Mouse (Mus musculus): ENCODE data around the gene Hba-x. TPM values are rescaled to one million over a fixed set of nuclear protein-coding genes. Genes with fewer than 3 reads are reported as not detected.

Gene Hba-x
- polyA plus RNA-seq, 1 experiment from 2014 or later = 90.7 TPM

DNA sequence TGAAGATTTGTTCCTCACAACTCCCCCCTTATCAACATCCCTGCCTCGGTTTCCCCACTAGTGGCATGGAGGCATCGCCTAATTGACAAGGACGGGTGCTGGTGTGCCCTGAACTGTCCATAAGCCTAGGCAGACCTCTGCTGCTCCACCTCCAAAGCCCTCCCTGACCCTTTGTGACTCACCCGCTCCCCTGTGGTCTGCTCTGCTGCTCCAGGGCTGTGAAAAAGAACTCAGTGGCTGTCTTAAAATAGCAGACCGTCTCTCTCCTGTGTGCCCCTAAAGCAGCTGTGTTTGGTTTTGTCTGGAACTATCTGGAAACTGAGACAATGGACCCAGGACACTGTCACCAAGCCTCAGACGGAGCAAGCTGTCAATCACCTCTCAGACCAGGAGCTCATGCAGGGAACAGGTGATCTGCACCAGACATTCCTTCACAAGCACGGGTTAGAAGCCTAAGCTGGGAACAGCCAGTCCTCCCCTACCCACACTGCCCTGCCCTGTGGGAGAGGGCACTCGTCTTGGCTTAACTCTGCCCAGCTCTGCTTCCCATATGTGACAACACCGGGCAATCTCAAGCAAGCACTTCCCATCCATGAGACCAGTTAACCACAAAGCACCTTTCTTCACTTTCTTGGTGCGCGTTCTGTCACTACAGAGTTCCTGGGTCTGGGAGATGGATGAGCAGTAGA lies 44.5 kb downstream of the Hba-x start:
- Histone ChIP-seq H3K9ac (ENCODE audit: low read depth, low read length) (no peak overlapping the region), H3K4me1 (ENCODE audit: control insufficient read depth, insufficient read depth, low read length) (0 out of 2 replicates have a peak, but pooled peaks cover 5% of the 10 kb centered on the region), H3K27me3 (ENCODE audit: control insufficient read depth, insufficient read depth, low read length) (no peaks in the 10 kb centered on the region; the same call in 1 of the 2 replicates), H3K36me3 (ENCODE audit: control insufficient read depth, insufficient read depth, low read length) (no peaks in the 10 kb centered on the region), H3K4me2 (replicated peaks; ENCODE audit: low read depth, low read length) (no peak overlapping the region), H3K27ac (ENCODE audit: low read depth, low read length) (no peak overlapping the region), H3K9me3 (ENCODE audit: control insufficient read depth, low read length) (no peaks in the 10 kb centered on the region), H3K4me3 (ENCODE audit: low read length) (no peak overlapping the region)
- 68% methylated on average over 11 of the region's 11 CpGs for WGBS
- no peak for ATAC-seq (ENCODE audit: low FRiP score, low TSS enrichment)

DNA sequence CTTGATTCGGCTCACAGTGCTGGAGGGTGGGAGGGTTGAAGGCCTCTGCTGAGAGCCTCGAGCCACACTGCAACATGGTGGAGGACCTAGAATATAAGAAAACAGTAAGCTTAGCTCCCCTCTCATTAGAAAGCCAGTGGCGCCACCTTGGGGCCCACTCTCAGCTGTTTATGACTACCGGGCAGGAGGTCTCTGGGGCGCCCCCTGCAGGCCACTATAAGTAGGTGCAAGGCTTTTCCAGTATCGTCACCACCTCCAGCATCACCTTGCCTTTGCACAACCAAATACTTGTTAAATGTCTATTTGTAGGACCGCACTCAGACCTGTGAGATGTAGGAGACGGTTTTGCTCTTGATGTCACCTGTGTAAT lies 45.0 kb downstream of the Hba-x start:
- ATAC-seq (ENCODE audit: low FRiP score, low TSS enrichment) = no peak
- Histone ChIP-seq H3K27ac (ENCODE audit: low read depth, low read length) (no peak overlapping the region), H3K9ac (ENCODE audit: low read depth, low read length) (no peak overlapping the region), H3K4me2 (replicated peaks; ENCODE audit: low read depth, low read length) (no peak overlapping the region), H3K4me3 (ENCODE audit: low read length) (no peak overlapping the region), H3K9me3 (ENCODE audit: control insufficient read depth, low read length) (no peaks in the 10 kb centered on the region), H3K36me3 (ENCODE audit: control insufficient read depth, insufficient read depth, low read length) (no peaks in the 10 kb centered on the region), H3K27me3 (ENCODE audit: control insufficient read depth, insufficient read depth, low read length) (no peaks in the 10 kb centered on the region; the same call in 1 of the 2 replicates), H3K4me1 (ENCODE audit: control insufficient read depth, insufficient read depth, low read length) (0 out of 2 replicates have a peak, but pooled peaks cover 5% of the 10 kb centered on the region)
- WGBS = 42% methylated on average over 8 of the region's 8 CpGs

DNA sequence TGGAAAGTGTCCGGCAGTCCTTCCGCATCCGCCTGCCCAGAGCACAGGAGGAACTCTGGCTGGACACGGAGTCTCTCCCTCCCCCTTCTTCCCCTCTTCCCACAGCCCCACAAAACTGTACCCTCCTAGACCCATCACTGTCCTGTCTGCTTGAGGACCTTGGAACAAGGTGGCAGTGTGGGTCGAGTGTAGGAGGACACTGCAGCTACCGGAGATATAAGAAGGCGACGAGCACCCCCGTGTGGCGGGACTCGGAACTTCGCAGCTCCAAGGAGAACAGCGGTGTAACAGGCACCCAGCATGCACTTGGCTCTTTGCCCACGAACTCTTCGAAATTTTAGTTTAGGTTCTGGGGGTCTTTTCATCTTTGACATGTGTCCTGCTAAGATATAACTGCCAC lies 48.4 kb downstream of the Hba-x start:
- WGBS = 10% methylated on average over 15 of the region's 15 CpGs
- H3K4me1 ChIP-seq (ENCODE audit: control insufficient read depth, insufficient read depth, low read length) = 0 out of 2 replicates have a peak, but pooled peaks cover 5% of the 10 kb centered on the region
- ATAC-seq (ENCODE audit: low FRiP score, low TSS enrichment) = peak; percentile 89
- H3K27me3 ChIP-seq (ENCODE audit: control insufficient read depth, insufficient read depth, low read length) = no peaks in the 10 kb centered on the region; the same call in 1 of the 2 replicates
- H3K4me3 ChIP-seq (ENCODE audit: low read length) = peak overlapping the region; percentile 17; the same call in 1 of the 2 replicates
- H3K36me3 ChIP-seq (ENCODE audit: control insufficient read depth, insufficient read depth, low read length) = no peaks in the 10 kb centered on the region
- no peak overlapping the region; the same call in 1 of the 2 replicates for H3K9ac ChIP-seq (ENCODE audit: low read depth, low read length)
- H3K27ac ChIP-seq (ENCODE audit: low read depth, low read length) = no peak overlapping the region
- H3K4me2 ChIP-seq (replicated peaks; ENCODE audit: low read depth, low read length) = peak overlapping the region; percentile 37
- H3K9me3 ChIP-seq (ENCODE audit: control insufficient read depth, low read length) = no peaks in the 10 kb centered on the region

Other genes starting within 250 kb of the Hba-x start
- not detected in 2 replicates for gene Il9r, start 76.1 kb upstream of the Hba-x start, polyA plus RNA-seq (2014; fragmentation: Nextera tagmentation; extraction: Ambion mirVana)
- gene Snrnp25, start 71.0 kb upstream of the Hba-x start, polyA plus RNA-seq (2014; fragmentation: Nextera tagmentation; extraction: Ambion mirVana) = 71.7 and 90.6 TPM in 2 replicates
- 28.0 and 39.5 TPM in 2 replicates for gene Rhbdf1, start 54.1 kb upstream of the Hba-x start, polyA plus RNA-seq (2014; fragmentation: Nextera tagmentation; extraction: Ambion mirVana)
- 35.6 and 39.8 TPM in 2 replicates for gene Mpg, start 49.9 kb upstream of the Hba-x start, polyA plus RNA-seq (2014; fragmentation: Nextera tagmentation; extraction: Ambion mirVana)
- gene Nprl3, start 8.7 kb upstream of the Hba-x start, polyA plus RNA-seq (2014; fragmentation: Nextera tagmentation; extraction: Ambion mirVana) = 27.5 and 45.5 TPM in 2 replicates
- 2,390 and 2,705 TPM in 2 replicates for gene Hba-a1, start 7.1 kb downstream of the Hba-x start, polyA plus RNA-seq (2014; fragmentation: Nextera tagmentation; extraction: Ambion mirVana)
- 0.69 and 1.6 TPM in 2 replicates for gene Hbq1b, start 10.6 kb downstream of the Hba-x start, polyA plus RNA-seq (2014; fragmentation: Nextera tagmentation; extraction: Ambion mirVana)
- gene Hba-a2, start 20.1 kb downstream of the Hba-x start, polyA plus RNA-seq (2014; fragmentation: Nextera tagmentation; extraction: Ambion mirVana) = 5,998 and 6,905 TPM in 2 replicates
- gene Hbq1a, start 23.7 kb downstream of the Hba-x start, polyA plus RNA-seq (2014; fragmentation: Nextera tagmentation; extraction: Ambion mirVana) = 0.77 TPM in 1 of 2 replicates, not detected in the other
- 19.1 and 25.2 TPM in 2 replicates for gene Sh3pxd2b, start 71.4 kb downstream of the Hba-x start, polyA plus RNA-seq (2014; fragmentation: Nextera tagmentation; extraction: Ambion mirVana)
- gene Ubtd2, start 179.0 kb downstream of the Hba-x start, polyA plus RNA-seq (2014; fragmentation: Nextera tagmentation; extraction: Ambion mirVana) = 47.9 and 61.5 TPM in 2 replicates